Mouse (Mus musculus) ES-E14 (cell line): ENCODE data around the gene Zfp87.

Source experiments
- CHD2 ChIP-seq: IDR thresholded peaks from 2 replicates; pipeline ENCODE4 v1.6.1; 2014; ENCODE audit warnings: mild to moderate bottlenecking, low read depth, low read length, inconsistent platforms
- MAFK ChIP-seq: IDR thresholded peaks from 2 replicates; pipeline ENCODE4 v1.6.1; 2014; ENCODE audit warnings: mild to moderate bottlenecking, low read depth, low read length, inconsistent platforms; ENCODE audit not compliant: insufficient read depth
- ZC3H11A ChIP-seq: IDR thresholded peaks from 2 replicates; pipeline ENCODE4 v1.6.1; 2012; ENCODE audit warnings: low read depth, mild to moderate bottlenecking, inconsistent platforms, low read length, borderline replicate concordance
- ZNF384 ChIP-seq: IDR thresholded peaks from 2 replicates; pipeline ENCODE4 v1.6.1; 2012; ENCODE audit warnings: low read depth, low read length, inconsistent platforms

DNA sequence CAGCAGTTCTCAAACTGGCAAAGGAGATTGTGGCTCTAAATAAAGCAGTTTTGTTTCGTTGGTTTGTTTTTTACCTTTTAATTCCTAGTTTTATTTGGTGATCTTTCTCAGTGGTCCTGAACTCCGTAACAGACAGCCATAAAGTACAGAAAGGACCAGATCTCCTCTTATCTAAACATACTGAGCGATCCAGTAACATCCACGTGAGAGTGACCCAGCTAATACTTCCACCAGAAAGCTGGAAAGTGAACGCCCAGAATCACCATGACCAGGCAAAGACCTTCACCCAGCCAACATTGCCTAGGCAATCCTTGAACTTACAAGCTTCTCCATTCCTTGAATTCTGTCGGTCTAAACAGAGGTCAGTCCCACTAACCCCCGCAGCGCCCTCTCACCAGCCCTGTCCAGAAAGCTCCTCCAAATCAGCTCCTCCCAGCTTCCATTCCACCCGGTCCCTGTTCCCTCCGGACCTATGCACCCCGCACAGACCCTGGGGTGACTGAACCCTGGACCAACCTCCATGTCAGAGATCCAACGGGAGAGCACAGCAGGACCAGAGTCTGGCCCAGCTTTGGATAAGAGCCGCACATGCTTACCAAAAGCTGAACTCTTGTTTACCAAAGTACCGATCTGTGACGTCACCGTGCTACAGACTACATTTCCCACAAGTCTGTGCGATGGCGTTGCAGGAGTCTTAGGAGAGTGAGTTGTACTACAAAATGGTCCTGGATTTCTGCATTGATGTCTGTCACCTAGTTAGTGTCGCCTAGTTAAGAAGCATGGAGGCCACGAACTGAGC is 42.2 kb downstream of the Zfp87 start, which contains the start of gene Zfp874b:
- no peak for TF ChIP-seq MAFK
- no peak for TF ChIP-seq ZNF384
- no peak for TF ChIP-seq CHD2
- no peak for TF ChIP-seq ZC3H11A
